Mouse (Mus musculus) right cerebral cortex, postnatal 25 days (tissue): Measurements from ENCODE around the gene Ptcd1.
A peak's percentile ranks its signal among the peaks of the same experiment; 100 is the strongest.
"Not testable (repeated sequence)": the region's sequence is repeated elsewhere in the genome, so short reads cannot be mapped to it uniquely, and the experiment has no call there.

Experiments used
- DNase-seq: peaks from one replicate; pipeline ENCODE4 v3.0.0; 2022

Gene Ptcd1

DNA sequence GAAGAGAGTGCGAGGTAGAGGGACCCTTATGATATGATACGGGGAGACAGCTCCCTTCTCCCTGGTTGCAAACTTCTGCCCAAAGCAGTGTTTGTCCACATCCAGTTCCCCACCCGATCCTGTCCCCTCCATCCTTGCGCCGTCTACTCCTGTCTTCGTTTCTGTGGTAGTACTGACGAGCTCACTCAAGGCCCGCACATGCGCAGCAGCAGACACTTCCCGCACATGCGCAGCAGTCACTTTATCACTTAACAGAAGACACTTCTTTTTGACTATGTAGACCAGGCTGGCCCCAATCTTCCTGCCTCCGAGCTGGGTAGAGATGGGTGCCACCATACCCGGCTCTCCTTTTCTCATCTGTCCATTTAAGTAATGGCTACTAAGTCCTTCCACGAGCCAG lies 5.5 kb downstream of the Ptcd1 start:
- no peak for DNase-seq

DNA sequence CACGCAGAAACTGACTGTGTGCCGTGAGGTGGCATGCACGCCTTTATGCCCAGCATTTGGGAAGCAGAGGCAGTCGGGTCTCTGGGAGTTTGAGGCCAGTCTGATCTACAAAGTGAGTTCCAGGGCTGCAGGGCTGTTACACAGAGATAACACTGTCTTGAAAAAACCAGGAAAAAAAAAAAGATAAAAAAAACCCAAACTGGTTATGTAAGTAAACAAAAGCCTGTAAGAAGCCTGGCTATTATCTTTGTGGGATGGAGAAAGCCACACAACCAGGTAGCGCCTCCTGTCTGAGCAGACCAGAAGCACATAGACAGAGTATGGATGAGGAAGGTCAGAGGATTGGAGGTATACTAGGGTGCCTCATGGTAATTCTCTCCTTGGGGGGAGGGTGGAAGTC lies 14.2 kb downstream of the Ptcd1 start:
- DNase-seq = no peak

DNA sequence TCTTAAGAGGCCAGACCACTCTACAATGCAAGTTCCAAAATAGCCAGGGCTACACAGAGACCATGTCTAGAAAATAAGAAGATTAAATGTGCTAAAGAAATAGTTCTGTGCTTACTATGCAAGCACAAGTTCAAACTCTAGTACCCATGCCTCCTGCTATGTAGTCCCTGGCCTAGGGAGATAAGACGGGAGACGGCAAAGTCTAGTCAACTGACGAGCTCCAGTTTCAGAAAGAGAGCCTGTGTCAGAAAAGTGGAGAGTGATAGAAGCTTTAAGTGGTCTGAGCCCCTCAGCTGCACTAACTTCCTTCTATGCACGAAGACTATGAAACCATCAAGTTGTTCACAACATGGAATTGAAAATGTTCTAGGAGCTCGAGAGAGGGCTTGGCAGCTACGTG lies 17.6 kb downstream of the Ptcd1 start:
- DNase-seq = no peak

DNA sequence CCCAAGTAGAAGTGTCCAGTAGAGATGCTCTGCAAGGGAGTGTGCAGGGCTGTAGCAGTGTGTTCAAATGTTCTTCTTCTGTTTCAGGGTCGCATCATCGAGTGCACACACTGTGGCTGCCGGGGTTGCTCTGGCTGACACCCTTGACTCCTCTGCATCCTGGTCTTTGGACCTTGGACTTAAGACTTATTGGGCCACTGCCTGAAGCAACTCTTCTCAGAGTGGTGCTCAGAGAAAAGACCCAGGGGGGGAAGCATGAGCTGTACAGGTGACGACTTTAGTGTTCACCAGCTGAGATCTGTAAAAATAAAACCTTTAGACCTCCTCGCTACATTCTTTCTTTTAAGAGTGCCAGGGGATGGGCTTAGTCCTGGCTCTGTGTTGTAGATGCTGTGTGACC lies 19.2 kb downstream of the Ptcd1 start:
- no peak for DNase-seq

DNA sequence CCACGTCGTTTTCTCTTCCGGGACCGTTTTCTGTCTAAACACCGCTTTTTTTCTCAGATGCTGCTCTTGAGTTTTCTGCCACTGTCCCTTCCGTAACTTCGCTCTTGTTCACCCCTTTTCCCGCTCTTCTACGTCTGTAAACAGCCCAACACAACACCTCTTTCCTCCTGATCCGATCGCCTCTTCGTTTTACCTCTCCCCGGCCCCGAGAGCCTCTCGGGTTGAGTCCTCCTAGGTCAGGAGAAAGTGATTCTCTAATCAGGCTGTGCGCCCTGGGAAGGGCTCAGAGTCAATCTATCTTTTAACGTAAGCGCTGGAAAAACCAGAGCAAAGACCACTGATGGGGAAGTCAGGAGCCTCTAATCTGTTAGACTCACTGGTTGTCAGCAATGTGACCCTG lies 26.3 kb downstream of the Ptcd1 start:
- no peak for DNase-seq

DNA sequence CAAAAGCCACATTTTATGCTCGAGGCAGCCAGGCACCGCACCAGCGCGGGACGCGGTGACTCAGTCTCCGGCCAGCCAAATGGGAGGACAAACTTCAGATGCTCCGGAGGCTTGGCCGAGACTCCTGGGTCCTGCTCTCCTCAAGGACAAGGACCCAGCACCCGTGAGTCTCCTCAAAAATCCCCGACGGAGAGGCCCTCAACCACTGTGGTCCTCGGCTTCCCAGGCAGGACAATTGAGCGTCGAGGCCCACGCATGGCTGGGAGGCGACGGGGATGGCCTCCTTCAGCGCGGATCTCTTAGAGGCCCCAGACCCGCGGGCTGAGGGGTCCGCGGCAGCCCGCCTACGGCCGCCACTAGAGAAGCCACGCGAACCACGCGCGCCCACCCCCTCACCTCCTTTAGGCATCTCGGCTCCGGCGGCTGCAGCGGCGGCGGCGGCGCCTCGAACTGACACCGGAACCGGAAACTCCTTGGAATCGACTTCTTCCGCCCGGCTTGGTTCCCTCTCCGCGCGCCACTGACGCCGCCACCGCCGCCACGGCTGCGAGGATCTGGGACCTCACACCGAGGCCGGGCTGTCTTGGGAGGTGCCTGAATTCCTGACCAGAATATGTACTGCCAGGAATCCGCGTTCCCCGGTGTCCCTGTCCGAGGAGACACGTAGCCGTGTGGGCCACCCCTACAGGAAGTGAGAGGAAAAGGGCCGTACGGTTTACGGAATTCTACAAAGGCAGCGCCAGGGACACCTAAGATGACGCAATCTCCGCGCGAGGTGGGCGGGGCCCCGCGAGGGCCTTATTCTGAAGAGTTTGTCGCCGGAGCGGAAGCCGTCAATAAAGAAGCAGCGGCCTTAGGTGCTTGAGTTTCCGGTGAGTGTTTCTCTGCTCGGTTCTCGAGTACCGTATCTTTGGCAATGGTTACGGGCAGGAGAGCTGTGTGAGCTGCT lies 27.1 kb downstream of the Ptcd1 start, which contains the start of the genes Pdap1 and Bud31:
Gene Pdap1 (minus strand): TSS at position 668 of the 949 bp plus-strand sequence.
Gene Bud31 (plus strand): TSS at position 792 of the 949 bp plus-strand sequence.
- DNase-seq = peak; percentile 96

DNA sequence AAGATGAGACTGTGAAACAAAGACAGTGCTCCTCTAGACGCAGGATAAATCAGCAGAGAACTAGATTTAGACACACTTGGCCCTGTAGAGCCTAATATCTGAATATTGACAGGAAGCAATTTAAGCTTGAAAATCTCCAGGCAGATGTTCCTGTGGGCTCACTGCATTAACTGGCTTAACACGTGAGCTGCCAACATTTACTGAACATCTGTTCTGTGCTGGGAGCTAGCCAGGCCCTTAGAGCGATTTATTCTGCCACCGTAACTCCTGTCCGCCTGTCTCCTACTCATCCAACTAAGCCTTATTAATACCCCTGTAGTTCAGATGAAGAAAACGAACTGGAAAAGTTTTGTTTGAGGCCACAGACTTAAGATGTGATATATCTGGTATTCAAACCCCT lies 28.1 kb downstream of the Ptcd1 start:
- DNase-seq = no peak

DNA sequence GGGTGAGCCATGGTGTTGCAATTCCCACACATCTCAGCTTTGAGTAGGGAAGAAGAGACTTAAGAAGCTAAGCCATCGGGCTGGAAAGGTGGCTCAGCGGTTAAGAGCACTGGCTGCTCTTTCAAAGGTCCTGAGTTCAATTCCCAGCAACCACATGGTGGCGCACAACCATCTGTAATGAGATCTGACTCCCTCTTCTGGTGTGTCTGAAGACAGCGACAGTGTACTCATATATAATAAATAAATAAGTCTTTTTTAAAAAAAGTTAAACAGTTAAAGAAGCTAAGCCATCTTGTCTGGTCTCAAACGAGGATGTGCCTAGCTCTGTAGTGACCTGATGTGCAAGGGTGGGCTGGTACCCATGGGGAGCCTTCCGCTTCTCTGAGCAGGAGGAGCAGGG lies 33.6 kb downstream of the Ptcd1 start:
- not testable (repeated sequence) for DNase-seq

DNA sequence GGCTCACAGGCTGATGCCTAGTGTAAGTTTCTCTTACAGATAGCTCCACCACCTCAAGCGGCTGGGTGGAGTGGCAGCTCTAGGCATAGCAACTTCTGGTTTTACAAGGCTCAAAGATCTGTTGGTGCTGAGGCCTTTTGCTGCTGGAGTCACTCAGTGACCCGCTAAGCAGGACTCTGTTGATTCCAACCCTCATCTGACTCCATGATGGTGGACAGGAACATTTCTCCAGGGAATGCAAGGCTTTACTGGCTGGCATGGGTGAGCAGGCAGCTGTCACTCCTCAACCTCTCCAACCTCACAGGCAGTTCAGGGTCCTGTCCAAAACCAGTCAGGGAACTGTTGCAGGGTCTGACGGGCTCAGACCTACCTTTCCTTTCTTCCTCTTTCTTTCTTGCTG lies 35.9 kb downstream of the Ptcd1 start:
- no peak for DNase-seq

DNA sequence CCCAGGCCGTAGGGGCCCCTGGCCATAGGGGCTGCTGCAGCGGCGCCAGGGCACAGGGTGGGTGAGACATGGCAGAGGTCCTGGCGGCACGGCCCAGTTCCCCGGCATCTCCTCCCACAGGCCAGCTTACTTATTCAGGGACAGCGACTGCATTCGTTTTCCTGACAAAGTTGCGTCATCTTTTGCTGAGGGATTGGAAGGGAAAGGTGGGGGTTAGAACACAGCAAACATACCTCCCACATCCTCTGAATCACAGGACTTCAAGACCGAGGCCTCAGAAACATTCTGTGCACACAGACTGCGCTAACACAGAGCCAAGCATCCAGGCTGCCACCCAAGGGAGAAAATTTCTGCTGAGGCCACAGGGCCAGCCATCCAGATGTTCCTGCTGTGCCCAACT lies 36.7 kb downstream of the Ptcd1 start:
- peak; percentile 58 for DNase-seq

DNA sequence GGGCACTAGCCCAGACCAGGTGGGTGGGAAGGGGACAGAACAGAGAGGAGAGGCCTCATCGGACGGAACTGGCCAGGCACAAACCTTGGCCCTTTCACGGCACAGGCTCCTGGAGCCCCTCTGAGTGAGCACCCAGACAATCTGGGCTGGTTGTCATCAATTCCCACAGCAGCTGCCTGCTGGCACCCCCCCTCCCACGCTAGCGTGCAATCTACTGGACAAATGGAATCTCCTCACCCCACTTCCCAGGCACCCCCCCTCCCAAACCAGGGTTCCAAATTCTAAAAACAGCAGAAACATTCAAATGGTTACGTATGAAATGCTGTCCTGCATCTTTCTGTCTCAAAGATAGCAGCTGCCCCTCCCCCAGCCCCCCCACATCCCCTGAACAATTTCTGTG lies 37.1 kb downstream of the Ptcd1 start:
- not testable (repeated sequence) for DNase-seq

DNA sequence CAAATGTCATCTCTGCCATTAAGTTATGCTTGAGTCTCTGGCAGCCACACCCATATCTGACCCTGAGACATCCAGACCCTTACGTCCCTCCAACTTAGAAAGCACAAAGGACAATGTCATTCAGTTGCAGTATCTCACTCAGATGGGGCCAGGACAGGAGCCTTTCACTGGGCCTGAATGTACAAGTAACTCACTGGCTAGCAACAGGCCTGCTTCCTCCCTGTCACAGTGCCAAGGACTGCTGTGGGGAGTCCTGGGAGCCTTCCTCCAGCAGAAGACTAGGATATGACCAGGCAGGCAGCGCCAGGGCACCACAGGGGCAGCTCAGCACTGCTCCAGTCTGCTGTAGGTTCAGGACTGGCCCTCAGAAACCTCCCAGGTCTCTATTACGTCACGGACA lies 37.8 kb downstream of the Ptcd1 start:
- DNase-seq = no peak

DNA sequence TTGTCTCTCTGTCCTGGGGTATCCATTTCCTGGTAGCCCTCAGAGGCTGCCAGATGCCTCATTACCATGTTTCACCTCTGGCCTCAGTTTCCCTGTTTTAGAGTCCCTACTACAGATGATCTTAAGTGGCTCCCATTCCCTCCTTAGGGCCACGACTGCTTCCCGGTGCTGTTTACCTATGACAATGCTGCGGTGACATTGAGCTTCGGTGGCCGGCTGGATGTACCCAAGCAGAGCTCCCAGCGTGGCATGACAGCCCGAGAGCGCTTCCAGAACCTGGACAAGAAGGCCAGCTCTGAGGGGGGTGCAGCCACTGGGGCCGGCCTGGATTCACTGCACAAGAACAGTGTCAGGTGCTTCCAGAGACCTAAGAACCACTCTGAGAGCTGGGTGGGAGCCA lies 40.3 kb downstream of the Ptcd1 start:
- no peak for DNase-seq

DNA sequence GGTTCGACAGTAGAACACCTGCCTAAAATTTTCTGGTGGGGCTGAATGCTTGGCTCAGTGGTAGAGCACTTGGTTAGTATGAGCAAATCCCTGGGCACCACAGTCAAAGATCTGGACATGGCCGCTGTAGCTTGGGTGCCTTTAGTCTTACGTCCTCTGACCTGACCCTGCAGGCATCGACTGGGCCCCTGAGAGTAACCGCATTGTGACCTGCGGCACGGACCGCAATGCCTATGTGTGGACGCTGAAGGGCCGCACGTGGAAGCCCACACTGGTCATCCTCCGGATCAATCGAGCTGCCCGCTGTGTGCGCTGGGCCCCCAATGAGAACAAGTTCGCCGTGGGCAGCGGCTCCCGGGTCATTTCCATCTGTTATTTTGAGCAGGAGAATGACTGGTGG lies 43.5 kb downstream of the Ptcd1 start:
- DNase-seq = no peak

DNA sequence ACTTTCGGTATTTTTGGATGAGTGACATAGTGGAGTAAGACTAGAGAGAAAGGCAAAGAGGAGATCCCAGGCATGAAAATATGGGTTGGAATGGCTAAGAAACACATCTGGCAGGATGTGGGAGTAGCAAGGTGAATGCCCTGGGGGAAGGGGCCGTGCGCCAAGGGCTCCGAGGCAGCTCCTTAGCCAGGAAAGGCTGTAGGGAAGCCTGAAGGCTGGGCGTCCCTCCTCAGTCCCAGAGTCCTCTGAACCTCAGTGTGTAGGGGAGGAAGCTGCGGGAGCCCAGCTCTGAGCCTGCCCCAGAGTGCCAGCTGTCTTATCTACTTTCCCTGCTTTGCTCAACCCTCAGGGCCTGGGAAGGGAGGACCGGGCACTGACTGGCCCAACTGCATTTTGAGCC lies 46.0 kb downstream of the Ptcd1 start:
- DNase-seq = no peak

DNA sequence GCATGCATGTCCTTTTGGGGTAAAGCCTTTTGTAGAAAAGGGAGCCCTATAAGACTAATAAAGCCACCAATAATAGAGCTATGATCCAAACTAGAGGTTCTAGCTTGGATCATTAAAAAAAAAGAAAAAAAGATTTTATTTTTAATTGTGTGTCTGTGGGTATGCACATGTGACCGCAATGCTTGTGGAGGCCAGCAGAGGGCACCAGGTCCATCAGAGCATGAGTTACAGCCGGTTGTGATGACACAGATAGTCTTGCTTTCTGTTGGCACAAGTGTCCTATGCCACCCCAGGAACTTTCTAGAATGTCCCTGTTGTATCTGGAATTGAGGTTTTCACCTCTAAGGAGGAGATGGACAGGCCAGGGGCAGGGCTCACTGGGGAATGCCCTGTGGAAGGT lies 47.5 kb downstream of the Ptcd1 start:
- DNase-seq = no peak

DNA sequence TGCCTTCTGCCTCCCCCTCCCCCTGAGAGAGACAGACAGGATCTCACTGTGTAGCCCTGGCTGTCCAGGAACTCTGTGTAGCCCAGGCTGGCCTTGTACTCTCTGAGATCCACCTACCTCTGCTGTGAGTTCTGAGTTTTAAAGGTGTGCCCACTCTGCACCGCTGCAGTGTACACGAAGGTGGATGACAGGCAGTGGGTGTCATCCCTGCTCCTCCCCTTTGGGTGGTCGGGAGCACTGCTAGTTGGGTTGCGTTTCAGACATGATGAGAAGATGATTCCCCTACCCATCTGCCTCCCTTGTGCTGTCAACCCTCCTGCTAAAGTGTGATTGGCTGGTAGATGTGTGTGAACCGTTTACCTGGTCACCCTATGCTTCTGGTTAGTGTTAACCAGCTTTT lies 48.4 kb downstream of the Ptcd1 start:
- DNase-seq = no peak

DNA sequence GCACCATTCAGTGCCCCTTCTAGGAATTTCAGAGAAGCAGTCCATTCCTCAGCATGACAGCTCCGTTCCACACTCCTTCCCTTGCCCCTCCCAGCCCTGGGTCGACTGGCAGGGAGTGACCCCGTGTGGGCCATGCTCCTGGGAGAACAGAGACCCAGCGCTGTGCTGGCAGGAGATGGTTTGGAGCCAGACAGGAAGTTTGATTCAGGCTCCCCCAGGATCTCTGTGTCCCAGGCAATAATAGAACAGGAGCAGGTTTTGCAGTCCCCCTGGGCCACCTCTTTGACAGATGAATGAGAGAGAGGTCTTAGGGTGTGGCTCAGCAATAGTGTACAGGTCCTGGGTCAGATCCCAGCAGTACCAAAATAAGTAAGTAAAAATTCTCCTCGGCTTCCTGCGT lies 48.9 kb downstream of the Ptcd1 start:
- DNase-seq = no peak

DNA sequence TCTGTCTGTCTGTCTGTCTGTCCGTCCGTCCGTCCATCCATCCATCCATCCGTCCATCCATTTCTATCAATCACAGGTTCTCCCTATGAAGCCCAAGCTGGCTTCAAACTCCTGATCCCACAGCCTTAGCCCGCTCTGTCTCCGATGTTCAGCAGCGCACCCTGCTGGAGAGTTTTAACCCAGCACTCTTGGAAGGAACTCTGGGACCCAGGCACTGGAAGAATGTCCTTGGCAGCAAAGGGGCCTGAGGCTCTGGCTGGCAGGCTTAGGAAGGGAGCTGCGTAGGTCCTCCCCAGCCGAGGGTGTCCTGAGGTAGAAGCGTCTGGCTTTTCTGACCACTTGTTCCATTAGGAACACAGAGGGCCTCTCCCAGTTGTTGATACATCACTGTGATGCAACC lies 50.0 kb downstream of the Ptcd1 start:
- DNase-seq = no peak

DNA sequence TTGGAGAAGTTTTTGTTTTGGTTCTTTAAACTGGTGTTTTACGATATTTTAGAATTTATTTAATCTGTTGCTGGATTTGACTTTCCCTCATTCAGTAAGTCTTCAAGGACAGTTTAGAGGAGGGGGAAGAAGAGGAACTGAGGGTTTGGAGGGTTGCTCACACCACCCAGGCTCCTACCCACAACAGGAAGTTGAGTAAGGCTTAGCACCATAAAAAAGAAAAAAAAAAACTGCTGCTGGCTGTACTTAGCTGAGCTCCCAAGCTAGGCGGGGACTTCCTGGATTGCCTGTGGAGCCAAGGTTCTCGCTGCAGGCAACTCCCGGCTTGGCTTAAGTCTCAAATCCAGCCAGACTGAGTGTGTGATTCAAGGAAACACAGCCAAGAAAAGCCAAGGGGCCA lies 50.6 kb downstream of the Ptcd1 start:
- no peak for DNase-seq

DNA sequence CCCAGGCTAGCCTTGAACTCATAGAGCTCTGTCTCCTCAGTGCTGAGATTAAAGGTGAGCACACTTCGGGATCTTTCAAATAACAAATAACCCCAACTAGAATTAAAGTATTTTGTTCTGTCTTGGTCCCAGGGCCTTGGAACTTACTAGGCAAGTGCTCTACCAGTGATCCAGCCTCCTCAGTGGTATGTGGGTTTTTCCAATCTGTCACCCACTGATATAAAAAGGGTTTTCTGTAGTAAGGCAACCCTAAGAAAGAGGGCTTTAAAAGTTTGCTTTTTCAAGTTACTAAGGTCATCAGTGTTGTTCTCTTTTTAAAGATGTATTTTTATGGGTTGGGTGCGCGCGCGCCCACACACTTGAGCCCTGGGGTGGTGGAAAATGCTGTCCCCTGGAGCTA lies 51.2 kb downstream of the Ptcd1 start:
- DNase-seq = no peak

DNA sequence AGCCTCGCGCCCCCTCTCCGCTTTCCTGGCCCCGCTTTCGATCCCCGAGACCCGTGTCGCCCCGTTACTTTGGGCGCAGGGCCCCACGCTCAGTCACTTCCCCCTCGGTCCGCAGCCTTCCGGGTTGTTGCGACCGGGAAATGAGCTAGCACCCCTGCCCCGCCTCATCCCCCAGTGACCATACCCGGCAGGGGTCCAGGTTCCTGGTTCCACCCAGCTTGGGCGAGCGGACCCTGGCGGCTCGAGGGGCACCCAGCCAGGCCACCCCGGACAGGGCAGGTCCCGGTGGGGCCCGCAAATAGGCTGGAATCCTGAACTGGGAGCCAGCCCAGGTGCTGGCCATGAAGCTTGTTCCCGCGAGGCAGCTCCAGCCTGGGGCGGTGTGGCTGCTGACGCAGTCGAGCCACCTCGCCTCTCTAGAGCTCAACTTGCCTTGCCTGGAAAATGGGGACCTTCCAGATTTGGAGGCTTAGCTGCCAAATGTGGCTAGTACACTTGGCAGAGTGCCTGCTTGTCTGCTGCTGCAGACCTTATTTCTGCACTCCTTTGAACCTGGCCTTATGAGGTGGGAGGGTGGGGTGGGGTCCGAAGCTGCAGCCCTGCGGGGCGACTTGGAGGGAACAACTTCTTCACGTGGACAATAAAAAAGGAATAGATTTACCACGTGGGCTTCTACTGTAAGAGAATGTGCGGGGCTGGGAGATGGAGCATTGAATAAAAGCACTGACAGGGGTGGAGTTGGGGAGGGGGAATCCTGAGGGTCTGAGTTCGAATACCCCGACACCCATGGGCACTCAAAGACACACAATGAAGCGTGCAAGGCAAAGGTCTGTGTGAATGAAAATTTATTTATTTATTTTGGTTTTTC lies 52.1 kb downstream of the Ptcd1 start:
- peak; percentile 39 for DNase-seq

DNA sequence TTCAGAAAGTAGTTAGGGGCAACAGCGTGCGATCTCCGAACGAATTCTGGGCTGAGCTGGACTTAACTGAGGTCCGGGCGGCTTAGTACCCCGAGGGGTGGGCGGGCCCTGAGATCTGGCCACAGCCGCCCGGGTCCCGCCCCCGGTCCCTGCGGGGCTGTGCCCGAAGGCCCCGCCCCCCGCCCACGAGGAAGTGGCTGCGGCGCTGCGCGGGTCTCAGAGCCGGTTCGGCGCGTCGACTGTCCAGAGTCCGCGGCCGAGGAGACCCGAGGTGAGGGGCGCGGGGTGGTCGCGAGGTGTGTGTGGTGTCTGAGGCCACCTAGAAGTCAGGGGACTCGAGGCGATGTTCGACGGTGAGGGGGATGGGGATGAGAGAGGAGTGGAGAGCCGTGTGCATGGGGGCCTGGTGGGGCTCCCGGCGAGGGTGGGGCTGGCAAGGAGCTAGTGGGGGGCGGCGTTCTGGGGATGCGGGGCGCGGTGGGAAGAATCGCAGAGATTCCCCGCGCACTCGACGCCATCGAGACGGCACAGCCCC lies 52.8 kb downstream of the Ptcd1 start, which contains the start of gene Arpc1b:
Gene Arpc1b (plus strand): TSS at position 145 of the 535 bp plus-strand sequence.
- DNase-seq = no peak
